Mouse (Mus musculus) gastrocnemius, adult 2 months (tissue): Measurements from ENCODE around the gene Bcar3. TPM values are rescaled to one million over a fixed set of nuclear protein-coding genes. Genes with fewer than 3 reads are reported as not detected.
"Not testable (repeated sequence)": the region's sequence is repeated elsewhere in the genome, so short reads cannot be mapped to it uniquely, and the experiment has no call there.

ENCODE experiments used
- DNase-seq: peaks from one replicate; pipeline ENCODE4 v3.0.0; 2022
- H3K27ac ChIP-seq: fragments of 200-600 bp; 2 replicates; pipeline ENCODE4 v1.8.1; 2022; ENCODE audit warnings: mild to moderate bottlenecking
- H3K4me3 ChIP-seq: fragments of 200-600 bp; 2 replicates; pipeline ENCODE4 v1.8.1; 2022; ENCODE audit warnings: mild to moderate bottlenecking, moderate library complexity
- CTCF ChIP-seq: fragments of 200-600 bp; IDR thresholded peaks from 2 replicates; pipeline ENCODE4 v1.8.1; 2022; ENCODE audit warnings: antibody characterized with exemption, mild to moderate bottlenecking, moderate library complexity
- intact Hi-C: fragments of 180-260 bp; cut with DNase I; formaldehyde crosslinking; loops from one replicate; pipeline ENCODE4 v1.15.1; 2025
- total RNA-seq, 2 experiments: library from RNA; stranded (reverse); gene quantifications; 2 replicates each; pipeline ENCODE4 v1.2.3; 2021

Gene Bcar3
- total RNA-seq, 2 experiments from 2014 or later: 4.9 to 5.2 TPM

- intact Hi-C loops: no loop called here
- Histone ChIP-seq H3K27ac (peak overlapping the region; percentile 96), H3K4me3 (peak overlapping the region; percentile 99)
- TF ChIP-seq CTCF: peak; percentile 36
- no peak for DNase-seq
These were observed 20.3 kb upstream of the Bcar3 start for GRCm38 (mm10) chr3:122273407-122274240.

DNA sequence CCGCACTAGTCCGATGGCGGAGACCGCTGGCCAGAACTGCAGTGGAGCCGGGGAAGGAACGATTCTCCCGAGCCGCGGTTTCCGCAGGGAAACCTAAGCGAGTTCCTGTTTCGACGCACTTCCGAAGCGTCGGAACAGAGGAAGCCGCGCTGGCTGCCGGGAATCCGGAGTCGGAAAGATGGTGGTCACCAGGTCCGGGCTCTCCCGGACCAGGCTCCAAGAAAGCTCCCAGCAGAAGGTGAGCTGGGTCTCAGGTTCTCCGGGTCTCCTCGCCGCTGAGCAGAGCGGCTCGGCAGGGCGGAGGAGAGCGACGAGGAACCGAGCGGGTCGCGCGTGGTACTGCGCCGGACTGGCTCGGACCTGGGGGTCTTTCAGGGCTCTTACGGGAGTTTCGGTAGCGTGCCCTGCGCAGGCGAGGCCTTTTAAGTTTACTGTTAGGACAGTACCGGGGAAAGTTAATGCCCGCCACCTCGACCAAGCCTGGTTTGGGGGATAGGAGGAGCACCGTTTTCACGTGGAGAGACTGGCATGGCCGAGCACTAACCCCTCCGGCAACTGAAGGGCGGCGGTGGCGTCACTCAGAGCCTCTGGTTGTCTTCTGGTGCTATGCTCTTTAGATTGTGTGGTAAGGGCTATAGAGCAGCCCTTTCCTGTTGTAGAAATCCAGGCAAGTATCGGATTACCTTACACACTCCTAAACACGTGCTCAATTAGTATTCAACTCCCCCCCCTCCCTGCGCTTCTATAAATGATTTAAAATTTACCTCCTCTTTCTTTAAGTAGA lies 19.5 kb upstream of the Bcar3 start, which contains the start of gene Dnttip2:
Dnttip2 (plus strand) TSS at position 148 of the 784 bp plus-strand sequence.
- peak within 1 kb of the TSS; percentile 96 for H3K27ac ChIP-seq
- DNase-seq: peak; percentile 96
- intact Hi-C loops: no loop called here
- peak within 1 kb of the TSS; percentile 99 for H3K4me3 ChIP-seq
- no peak for TF ChIP-seq CTCF

- no peak for TF ChIP-seq CTCF
- DNase-seq: no peak
These were observed 18.8 kb upstream of the Bcar3 start for GRCm38 (mm10) chr3:122275111-122275510.

GRCm38 (mm10) chr3:122287195-122287594 lies 6.7 kb upstream of the Bcar3 start:
- TF ChIP-seq CTCF: no peak
- intact Hi-C loops: no loop called here
- no peak for DNase-seq

More at GRCm38 (mm10) chr3:122275111-122275510, 18.8 kb upstream of the Bcar3 start:
- Histone ChIP-seq H3K4me3 (peak overlapping the region; percentile 99), H3K27ac (peak overlapping the region; percentile 96; the same call in 1 of the 2 replicates)
- intact Hi-C loops: no loop called here

GRCm38 (mm10) chr3:122288613-122289195 lies 5.2 kb upstream of the Bcar3 start:
- intact Hi-C loops: no loop called here
- Histone ChIP-seq H3K27ac (no peak overlapping the region), H3K4me3 (no peak overlapping the region)
- DNase-seq: no peak
- TF ChIP-seq CTCF: no peak

More at GRCm38 (mm10) chr3:122287195-122287594, 6.7 kb upstream of the Bcar3 start:
- no peak overlapping the region for H3K27ac ChIP-seq
- no peak overlapping the region for H3K4me3 ChIP-seq

- intact Hi-C loops: not testable (repeated sequence)
These were observed 4.6 kb upstream of the Bcar3 start for GRCm38 (mm10) chr3:122289344-122289743.

DNA sequence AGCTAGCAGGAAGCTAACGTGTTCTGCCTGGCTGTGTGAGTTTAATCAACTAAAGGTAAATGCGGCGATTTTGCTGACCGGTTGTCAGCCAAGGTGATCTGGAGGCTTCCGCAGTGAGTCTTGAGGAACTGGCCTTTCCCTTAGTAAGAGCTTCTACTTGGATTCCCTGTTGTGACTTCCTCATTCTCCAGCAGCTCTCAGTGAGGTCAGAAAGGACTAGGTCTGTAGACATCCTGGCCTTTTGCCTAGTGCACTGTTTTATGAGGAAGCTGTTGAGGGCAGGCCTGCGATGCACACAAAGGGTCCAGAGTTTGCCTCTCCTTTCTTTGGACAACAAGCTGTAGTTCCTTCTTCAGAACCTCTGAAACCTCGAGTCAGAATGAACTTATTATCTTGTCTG lies 3.2 kb upstream of the Bcar3 start:
- no peak overlapping the region for H3K4me3 ChIP-seq
- DNase-seq: no peak
- H3K27ac ChIP-seq: peak overlapping the region; percentile 97
- TF ChIP-seq CTCF: no peak
- intact Hi-C loops: loop anchor here (5.0 kb wide), 1 partner anchor 43 kb away; the partner anchor contains the start of gene Gclm

More at GRCm38 (mm10) chr3:122289344-122289743, 4.6 kb upstream of the Bcar3 start:
- not testable (repeated sequence) for H3K4me3 ChIP-seq, DNase-seq, H3K27ac ChIP-seq

- intact Hi-C loops: loop anchor here (2.0 to 5.0 kb wide), 2 partner anchors 15 to 45 kb away; partner anchors contain the start of gene Gclm
- TF ChIP-seq CTCF: no peak
- no peak for DNase-seq
- Histone ChIP-seq H3K4me3 (peak overlapping the region; percentile 87), H3K27ac (peak overlapping the region; percentile 97)
These were observed 2.1 kb upstream of the Bcar3 start for GRCm38 (mm10) chr3:122291828-122292227.

- intact Hi-C loops: loop anchor here (2.0 to 5.0 kb wide), 2 partner anchors 16 to 45 kb away; partner anchors contain the start of gene Gclm
- peak overlapping the region; percentile 97 for H3K27ac ChIP-seq
- TF ChIP-seq CTCF: no peak
- DNase-seq: peak; percentile 93
- peak overlapping the region; percentile 87 for H3K4me3 ChIP-seq
These were observed 1.4 kb upstream of the Bcar3 start for GRCm38 (mm10) chr3:122292300-122293222.

DNA sequence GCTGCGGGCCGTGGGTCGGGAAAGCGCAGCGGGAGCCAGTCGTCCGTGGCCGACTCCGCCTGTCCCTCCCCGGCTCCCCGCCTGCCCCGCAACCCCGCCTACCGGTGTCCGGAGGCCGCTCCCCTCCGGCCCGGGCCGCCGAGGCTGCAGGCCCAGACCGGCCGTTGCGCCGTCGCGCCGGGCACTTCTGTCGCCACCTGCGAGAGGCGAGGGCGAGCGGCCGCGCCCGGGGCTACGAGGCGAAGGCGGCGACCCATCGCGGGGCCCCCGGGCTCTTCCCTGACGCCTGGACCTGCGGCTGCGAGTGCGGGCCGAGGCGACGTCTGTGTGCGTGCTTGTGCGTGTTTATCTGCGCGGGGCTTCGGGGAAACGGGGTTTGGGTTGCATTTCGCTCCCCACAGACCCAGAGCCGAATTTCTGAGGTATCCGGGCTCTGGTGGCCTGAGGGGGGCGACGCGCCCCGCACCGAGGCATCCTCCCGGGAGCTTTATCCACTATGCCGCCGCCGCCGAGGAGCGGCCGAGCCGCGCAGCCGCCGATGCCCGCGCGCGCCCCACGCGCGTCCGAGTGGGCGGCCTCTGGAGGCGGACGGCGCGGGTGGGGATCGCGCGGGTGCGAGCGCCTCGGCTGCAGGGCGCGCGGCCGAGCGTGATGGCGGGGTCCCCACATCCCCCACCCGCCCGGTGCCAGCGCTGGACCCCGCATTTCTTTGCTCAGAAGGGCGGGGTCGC lies 548 bp upstream of the Bcar3 start:
- Histone ChIP-seq H3K4me3 (peak overlapping the region; percentile 87), H3K27ac (peak overlapping the region; percentile 97)
- TF ChIP-seq CTCF: peak; percentile 16; the same call in 1 of the 2 replicates
- peak; percentile 95 for DNase-seq
- intact Hi-C loops: loop anchor here (2.0 to 5.0 kb wide), 2 partner anchors 17 to 46 kb away; partner anchors contain the start of gene Gclm
